Comparison of ENCODE assay signal across 11 mouse cellular contexts in genomic region chr6:17110564-17111100, GRCm38 (mm10). TPM values are rescaled to one million over a fixed set of nuclear protein-coding genes. Genes with fewer than 3 reads are reported as not detected.
A peak's percentile ranks its signal among the peaks of the same experiment; 100 is the strongest.
DNase-seq lines count a peak whose midpoint lies in the region; ATAC-seq and TF ChIP-seq lines count a peak whose summit lies in the region.
"Had no signal": no experiment of that assay in that cellular context is flagged by ENCODE, and none has a peak within 500 bp of the region (broad histone marks: within the 10 kb centered on the region; RNA-seq: fewer than 3 reads in every experiment).

No protein-coding gene starts in this region.

- H3K4me1 ChIP-seq in embryonic facial prominence, embryonic 11.5 days (ENCODE audit: control insufficient read depth, insufficient read depth, low read length): no peaks in the 10 kb centered on the region
- H3K4me1 ChIP-seq in embryonic facial prominence, embryonic 10.5 days: 0 out of 2 replicates have a peak, but pooled peaks cover 3% of the 10 kb centered on the region
- H3K4me1 ChIP-seq in limb, embryonic 14.5 days (ENCODE audit: control insufficient read depth, insufficient read depth, low read length): 0 out of 2 replicates have a peak, but pooled peaks cover 4% of the 10 kb centered on the region
- no peaks in the 10 kb centered on the region for H3K4me1 ChIP-seq in limb, embryonic 10.5 days
- H3K4me1 ChIP-seq: neural tube, embryonic 13.5 days had no signal

- no peak overlapping the region for H3K4me3 ChIP-seq in embryonic facial prominence, embryonic 11.5 days (ENCODE audit: low read depth, low read length)
- no peak overlapping the region for H3K4me3 ChIP-seq in embryonic facial prominence, embryonic 10.5 days
- no peak overlapping the region for H3K4me3 ChIP-seq in limb, embryonic 14.5 days (replicated peaks; ENCODE audit: low read length)
- no peak overlapping the region for H3K4me3 ChIP-seq in limb, embryonic 10.5 days
- H3K4me3 ChIP-seq: neural tube, embryonic 13.5 days had no signal

- no peak overlapping the region for H3K27ac ChIP-seq in embryonic facial prominence, embryonic 11.5 days (replicated peaks; ENCODE audit: low read depth, low read length)
- H3K27ac ChIP-seq in embryonic facial prominence, embryonic 10.5 days (replicated peaks): no peak overlapping the region
- 0 out of 2 replicates have a peak overlapping the region, but pooled peaks have one; percentile 5 for H3K27ac ChIP-seq in limb, embryonic 14.5 days (replicated peaks; ENCODE audit: low read depth, low read length)
- no peak overlapping the region for H3K27ac ChIP-seq in limb, embryonic 10.5 days
- H3K27ac ChIP-seq: macrophage; neural tube, embryonic 13.5 days had no signal

- peak; percentile 20 for DNase-seq in embryonic facial prominence, embryonic 11.5 days (ENCODE audit: low spot score)
- no peak for DNase-seq in embryonic facial prominence, embryonic 10.5 days (ENCODE audit: low spot score)
- DNase-seq in limb, embryonic 14.5 days (ENCODE audit: low spot score): no peak
- no peak for DNase-seq in limb, embryonic 10.5 days (ENCODE audit: low spot score)
- peak; percentile 17 to 26 for DNase-seq in heart, postnatal 36 days
- peak; percentile 74 for DNase-seq in lung, postnatal 25 days (ENCODE audit: low spot score)
- no peak for DNase-seq in spleen, adult 18-20 months
- DNase-seq: cerebellum, postnatal 25 days had no signal

- no peaks in the 10 kb centered on the region for H3K27me3 ChIP-seq in embryonic facial prominence, embryonic 11.5 days (ENCODE audit: control insufficient read depth, insufficient read depth, low read length)
- H3K27me3 ChIP-seq in embryonic facial prominence, embryonic 10.5 days (replicated peaks; ENCODE audit: low read depth, poor library complexity, severe bottlenecking): no peaks in the 10 kb centered on the region
- no peaks in the 10 kb centered on the region for H3K27me3 ChIP-seq in limb, embryonic 14.5 days (ENCODE audit: control insufficient read depth, insufficient read depth, low read length)
- no peaks in the 10 kb centered on the region for H3K27me3 ChIP-seq in limb, embryonic 10.5 days (ENCODE audit: low read depth, poor library complexity, severe bottlenecking)
- H3K27me3 ChIP-seq: neural tube, embryonic 13.5 days had no signal

- ATAC-seq in embryonic facial prominence, embryonic 11.5 days (replicated peaks; ENCODE audit: insufficient number of reproducible peaks, low FRiP score, low TSS enrichment, low read depth): no peak
- no peak for ATAC-seq in limb, embryonic 14.5 days (ENCODE audit: low FRiP score, low read depth)
- no peak for ATAC-seq in megakaryocyte progenitor cell, adult 5-6 weeks (replicated peaks; ENCODE audit: poor library complexity)

- no peak overlapping the region for H3K4me2 ChIP-seq in embryonic facial prominence, embryonic 11.5 days (ENCODE audit: low read depth, low read length)
- H3K4me2 ChIP-seq in limb, embryonic 14.5 days (replicated peaks; ENCODE audit: low read depth, low read length, severe bottlenecking): no peak overlapping the region
- H3K4me2 ChIP-seq: neural tube, embryonic 13.5 days had no signal

- no peak overlapping the region for H3K9ac ChIP-seq in embryonic facial prominence, embryonic 11.5 days (replicated peaks; ENCODE audit: low read length)
- H3K9ac ChIP-seq in limb, embryonic 14.5 days (ENCODE audit: low read depth, low read length, severe bottlenecking): no peak overlapping the region; the same call in 1 of the 2 replicates
- H3K9ac ChIP-seq: neural tube, embryonic 13.5 days had no signal

- WGBS in embryonic facial prominence, embryonic 11.5 days: 59% methylated on average over 6 of the region's 6 CpGs
- 57% methylated on average over 6 of the region's 6 CpGs for WGBS in embryonic facial prominence, embryonic 10.5 days
- WGBS in limb, embryonic 14.5 days: 51% methylated on average over 6 of the region's 6 CpGs
- WGBS in limb, embryonic 10.5 days: 68% methylated on average over 6 of the region's 6 CpGs

- intact Hi-C loops in heart, postnatal 36 days (cut with DNase I): loop anchor here (1.0 to 5.0 kb wide), 5 partner anchors 44 to 249 kb away; no protein-coding TSS in a partner anchor

- H3K36me3 ChIP-seq in embryonic facial prominence, embryonic 11.5 days (replicated peaks; ENCODE audit: control insufficient read depth, insufficient read depth, low read depth, low read length): no peaks in the 10 kb centered on the region
- no peaks in the 10 kb centered on the region; the same call in 1 of the 2 replicates for H3K36me3 ChIP-seq in embryonic facial prominence, embryonic 10.5 days (replicated peaks)
- no peaks in the 10 kb centered on the region for H3K36me3 ChIP-seq in limb, embryonic 14.5 days (ENCODE audit: control insufficient read depth, insufficient read depth, low read length)
- H3K36me3 ChIP-seq in limb, embryonic 10.5 days: no peaks in the 10 kb centered on the region
- H3K36me3 ChIP-seq: neural tube, embryonic 13.5 days had no signal

- TF ChIP-seq POLR2A in limb, embryonic 14.5 days (IDR thresholded peaks at IDR 0.05; ENCODE audit: borderline replicate concordance, extremely low read depth, insufficient read depth, insufficient read length): no peak

- no peaks in the 10 kb centered on the region for H3K9me3 ChIP-seq in embryonic facial prominence, embryonic 11.5 days (replicated peaks; ENCODE audit: control insufficient read depth, low read length)
- no peaks in the 10 kb centered on the region for H3K9me3 ChIP-seq in embryonic facial prominence, embryonic 10.5 days
- no peaks in the 10 kb centered on the region for H3K9me3 ChIP-seq in limb, embryonic 14.5 days (ENCODE audit: control insufficient read depth, low read length)
- H3K9me3 ChIP-seq in limb, embryonic 10.5 days (replicated peaks): no peaks in the 10 kb centered on the region
- H3K9me3 ChIP-seq: neural tube, embryonic 13.5 days had no signal

RNA-seq across cellular contexts. Expression of gene Tes, which starts 45.7 kb away (rescaled TPM):
- polyA plus RNA-seq in embryonic facial prominence, embryonic 11.5 days (2014; fragmentation: Nextera tagmentation; extraction: Ambion mirVana): 125 and 130 TPM in 2 replicates
- 72.0 and 84.9 TPM in 2 replicates for polyA plus RNA-seq in embryonic facial prominence, embryonic 10.5 days (2016; fragmentation: Nextera tagmentation; extraction: Ambion mirVana)
- polyA plus RNA-seq in limb, embryonic 14.5 days (2012; rRNA removed): 54.2 and 57.7 TPM in 2 replicates
- 69.1 and 82.8 TPM in 2 replicates for polyA plus RNA-seq in limb, embryonic 14.5 days (2014; fragmentation: Nextera tagmentation; extraction: Ambion mirVana)
- polyA plus RNA-seq in limb, embryonic 10.5 days (2016; fragmentation: Nextera tagmentation; extraction: Ambion mirVana): 62.9 and 94.2 TPM in 2 replicates
- total RNA-seq in heart, postnatal 36 days (2021): 1 to 10 TPM; 3.4 to 3.5 TPM
- 33.8 and 39.7 TPM in 2 replicates for total RNA-seq in megakaryocyte progenitor cell, adult 5-6 weeks (2015)
- total RNA-seq in megakaryocyte progenitor cell, adult 5-6 weeks (2017): 41.6 and 46.1 TPM in 2 replicates

Comparison
In these comparisons a context has a peak if more than half of its experiments do, and no peak if none do; other contexts are left out.
1. DNase-seq: peak in embryonic facial prominence, embryonic 11.5 days (single experiment), heart, postnatal 36 days (2 of 2) and lung, postnatal 25 days (single experiment); none in embryonic facial prominence, embryonic 10.5 days (single experiment), limb, embryonic 14.5 days (single experiment), limb, embryonic 10.5 days (single experiment) and spleen, adult 18-20 months (0 of 2).